Mouse (Mus musculus) thymus, postnatal 10 days (tissue): ENCODE measurements around the gene Slc39a9.

Experiments
- DNase-seq, 2 experiments: peaks; one replicate each; pipeline ENCODE4 v3.0.0; 2021; ENCODE audit warnings: low spot score in 2 of 2

Gene Slc39a9

GRCm38 (mm10) chr12:80643693-80644505 is at the start of gene Slc39a9, which contains the start of gene Erh:
TSS of gene Slc39a9 (plus strand) at chr12:80643883.
TSS of gene Erh (minus strand) at chr12:80644341.
- peak; percentile 89 to 90 for DNase-seq

DNA sequence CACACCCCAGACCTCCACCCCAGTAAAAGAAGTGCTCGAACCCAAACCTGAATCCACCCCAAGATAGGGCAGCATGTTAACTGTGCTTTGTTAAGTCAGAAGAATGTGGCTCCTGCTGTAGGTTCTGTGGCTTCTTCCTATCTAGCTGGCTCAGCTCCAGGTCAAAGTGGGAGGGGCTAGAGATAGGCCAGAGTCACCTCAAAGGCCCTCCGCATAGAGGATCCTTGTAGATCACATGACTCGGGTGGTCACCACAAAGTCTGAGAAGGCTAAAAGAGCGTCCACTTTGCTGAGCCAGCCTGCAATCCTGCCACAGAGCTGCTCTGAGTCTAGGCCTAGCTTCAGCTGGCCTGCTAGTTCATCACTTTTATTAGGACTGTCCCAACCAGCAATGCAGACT is 49.5 kb upstream of the Slc39a9 start:
- no peak for DNase-seq

DNA sequence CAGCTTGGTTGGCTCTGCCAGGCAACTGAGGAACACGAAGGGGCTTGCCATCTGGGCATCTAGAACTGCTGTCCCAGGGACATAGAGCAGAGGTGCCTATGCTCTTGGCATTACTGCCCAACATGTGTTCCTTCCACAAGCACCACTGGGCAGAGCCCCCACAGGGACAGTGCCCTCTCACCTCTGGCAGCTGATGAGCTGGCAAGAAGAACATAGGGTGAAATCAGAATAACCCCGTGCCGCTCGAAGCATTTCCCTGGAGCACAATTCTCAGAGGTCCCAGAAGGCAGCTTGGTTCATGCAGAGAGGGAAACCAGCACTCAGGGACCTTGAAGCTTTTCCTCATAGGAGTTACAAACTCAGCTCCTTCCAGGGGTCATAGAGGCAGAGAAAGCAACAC is 48.9 kb upstream of the Slc39a9 start:
- no peak for DNase-seq

GRCm38 (mm10) chr12:80595566-80595965 is 48.1 kb upstream of the Slc39a9 start:
- DNase-seq, result no peak

DNA sequence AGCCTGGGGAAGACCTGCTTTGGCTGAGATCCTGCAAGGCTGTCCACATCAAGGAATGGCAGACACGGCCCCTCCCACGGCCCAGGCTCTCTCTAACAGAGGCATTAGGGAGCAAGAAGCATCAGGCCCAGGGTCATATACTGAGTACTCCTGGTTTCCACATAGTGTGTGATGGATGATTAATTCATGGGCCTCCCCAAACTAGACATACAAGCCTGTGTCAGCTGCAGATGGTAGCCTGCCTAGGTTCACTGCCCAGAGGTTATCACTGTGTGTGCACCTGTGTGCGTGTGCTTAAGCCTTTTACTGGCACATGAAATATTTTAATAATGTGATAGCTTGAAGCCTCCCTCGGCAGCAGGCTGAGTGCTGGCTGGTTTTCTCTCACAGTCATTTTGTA is 47.7 kb upstream of the Slc39a9 start:
- DNase-seq, result no peak

DNA sequence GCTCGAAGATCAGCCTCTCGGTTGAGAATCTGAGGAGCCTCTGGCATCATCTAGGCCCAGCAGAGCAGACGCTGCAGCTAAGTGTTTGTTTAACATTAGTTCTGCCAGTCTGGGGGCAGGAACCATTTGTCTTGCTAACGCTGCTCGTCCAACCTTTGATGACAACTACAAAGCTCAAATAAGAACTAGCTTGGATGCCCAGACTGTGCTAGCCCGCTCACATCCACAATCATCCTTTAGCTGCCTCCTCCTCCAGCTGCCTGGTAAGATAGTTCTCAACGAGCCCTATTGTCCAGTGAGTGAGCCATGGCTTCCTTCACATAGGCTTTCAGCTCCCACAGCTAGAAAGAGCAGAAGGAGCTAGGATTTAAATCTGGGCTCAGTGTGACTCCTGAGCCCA is 45.4 kb upstream of the Slc39a9 start:
- DNase-seq, result no peak

- no peak for DNase-seq
Observed at GRCm38 (mm10) chr12:80598756-80599155, 44.9 kb upstream of the Slc39a9 start.

GRCm38 (mm10) chr12:80601597-80602269 is 42.0 kb upstream of the Slc39a9 start:
- no peak for DNase-seq

DNA sequence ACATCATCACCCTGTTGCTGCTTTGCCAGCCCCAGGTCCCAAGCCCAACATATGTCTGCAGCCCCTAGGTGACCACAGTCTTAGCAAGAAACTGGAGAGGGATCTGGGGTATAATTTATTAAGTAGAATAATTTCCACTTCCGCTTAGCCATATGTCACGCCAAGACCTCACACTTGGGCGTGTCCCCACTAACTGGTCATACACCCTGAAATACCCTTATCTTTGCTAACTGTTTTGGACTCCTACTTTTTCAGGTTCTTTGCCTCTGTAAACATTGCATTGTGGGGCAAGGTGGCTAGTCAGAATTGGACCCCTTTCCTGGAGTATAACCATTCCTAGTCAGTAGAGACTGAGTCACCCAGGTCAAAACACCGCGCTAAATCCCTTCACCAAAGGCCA is 41.3 kb upstream of the Slc39a9 start:
- no peak for DNase-seq

DNA sequence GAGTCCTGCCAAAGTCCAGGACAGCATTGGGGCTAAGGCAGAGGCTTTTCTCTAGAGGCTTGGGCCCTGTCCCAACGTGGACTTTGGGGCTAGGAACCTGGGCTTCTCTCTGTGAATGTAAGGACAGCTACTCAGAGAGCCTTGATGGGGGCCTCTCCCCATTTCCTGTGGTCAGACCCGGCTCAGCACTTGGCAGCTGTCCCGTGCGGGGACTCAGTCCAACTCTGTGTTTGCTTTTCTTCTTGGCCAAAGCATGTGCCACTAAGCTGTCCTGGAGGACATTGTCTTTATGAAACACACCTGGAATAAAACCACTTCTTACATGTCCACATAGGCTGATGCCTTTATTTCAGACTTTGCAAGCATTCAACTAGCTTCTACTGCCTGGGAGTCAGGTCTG is 40.1 kb upstream of the Slc39a9 start:
- DNase-seq, result no peak

DNA sequence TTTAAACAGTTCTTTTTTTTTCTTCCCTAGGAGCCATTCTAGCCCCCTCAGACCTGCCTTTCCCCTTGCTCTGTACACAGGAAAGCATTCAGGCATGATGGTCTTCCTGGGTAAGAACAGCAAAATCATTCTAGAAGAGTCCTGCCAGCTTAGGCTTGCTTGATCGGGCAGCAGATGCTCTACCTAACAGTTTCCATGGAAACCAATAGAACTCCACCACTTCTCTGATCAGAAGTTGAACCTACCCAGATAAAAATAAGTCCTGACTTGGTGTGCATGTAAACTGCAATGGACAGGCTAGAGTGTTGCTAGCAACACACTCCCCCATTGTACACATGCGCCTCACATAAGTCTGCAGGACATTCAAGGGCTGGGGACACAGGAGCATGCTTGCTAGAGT is 39.5 kb upstream of the Slc39a9 start:
- no peak for DNase-seq

GRCm38 (mm10) chr12:80608576-80608975 is 35.1 kb upstream of the Slc39a9 start:
- no peak for DNase-seq

- DNase-seq, result no peak
Observed at GRCm38 (mm10) chr12:80609928-80610327, 33.8 kb upstream of the Slc39a9 start.

- no peak for DNase-seq
Observed at GRCm38 (mm10) chr12:80612113-80612791, 31.4 kb upstream of the Slc39a9 start.

DNA sequence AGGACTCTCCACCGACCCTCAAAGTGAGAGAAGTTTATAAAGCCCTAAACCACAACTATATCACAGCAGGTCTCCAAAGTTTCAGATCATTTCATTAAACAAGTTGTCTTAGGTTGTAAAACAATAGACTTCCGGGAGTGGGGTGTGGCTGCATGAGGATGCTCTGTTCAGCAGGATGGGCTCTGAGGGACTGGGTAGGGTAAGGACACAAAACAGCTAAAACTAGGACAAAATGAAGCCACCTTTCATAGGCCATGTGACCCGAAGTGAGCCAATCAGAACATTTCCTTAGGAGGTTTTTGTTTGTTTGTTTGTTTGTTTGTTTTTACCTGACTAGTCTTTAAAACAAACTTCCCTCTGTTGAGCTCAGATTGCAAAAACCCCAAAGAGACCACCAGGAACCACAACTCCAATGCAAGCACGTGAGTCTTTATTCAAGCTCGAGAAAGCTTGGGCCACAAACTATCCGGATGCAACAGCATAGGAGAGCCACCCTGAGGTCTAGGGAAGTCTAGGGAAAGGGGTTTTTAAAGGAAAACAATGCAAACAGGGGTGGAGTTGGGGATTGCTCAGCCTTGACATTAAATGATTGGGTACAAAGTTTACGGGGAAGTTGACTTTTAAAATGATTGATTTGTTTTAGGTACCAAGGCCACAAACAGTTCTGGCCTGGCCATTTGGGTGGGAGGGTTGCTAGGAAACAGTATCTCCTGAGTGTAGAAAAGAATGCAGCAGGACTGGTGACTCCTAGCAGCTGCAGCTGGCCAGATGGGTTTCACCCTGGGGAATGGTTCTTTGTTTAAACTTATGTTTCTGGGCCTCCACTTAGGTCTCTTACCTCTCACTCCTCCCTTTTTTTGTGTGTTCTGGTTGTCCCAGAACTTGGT is 28.1 kb upstream of the Slc39a9 start:
- DNase-seq, result no peak

GRCm38 (mm10) chr12:80620501-80620900 is 23.2 kb upstream of the Slc39a9 start:
- no peak for DNase-seq

- no peak for DNase-seq
Observed at GRCm38 (mm10) chr12:80631790-80632189, 11.9 kb upstream of the Slc39a9 start.

DNA sequence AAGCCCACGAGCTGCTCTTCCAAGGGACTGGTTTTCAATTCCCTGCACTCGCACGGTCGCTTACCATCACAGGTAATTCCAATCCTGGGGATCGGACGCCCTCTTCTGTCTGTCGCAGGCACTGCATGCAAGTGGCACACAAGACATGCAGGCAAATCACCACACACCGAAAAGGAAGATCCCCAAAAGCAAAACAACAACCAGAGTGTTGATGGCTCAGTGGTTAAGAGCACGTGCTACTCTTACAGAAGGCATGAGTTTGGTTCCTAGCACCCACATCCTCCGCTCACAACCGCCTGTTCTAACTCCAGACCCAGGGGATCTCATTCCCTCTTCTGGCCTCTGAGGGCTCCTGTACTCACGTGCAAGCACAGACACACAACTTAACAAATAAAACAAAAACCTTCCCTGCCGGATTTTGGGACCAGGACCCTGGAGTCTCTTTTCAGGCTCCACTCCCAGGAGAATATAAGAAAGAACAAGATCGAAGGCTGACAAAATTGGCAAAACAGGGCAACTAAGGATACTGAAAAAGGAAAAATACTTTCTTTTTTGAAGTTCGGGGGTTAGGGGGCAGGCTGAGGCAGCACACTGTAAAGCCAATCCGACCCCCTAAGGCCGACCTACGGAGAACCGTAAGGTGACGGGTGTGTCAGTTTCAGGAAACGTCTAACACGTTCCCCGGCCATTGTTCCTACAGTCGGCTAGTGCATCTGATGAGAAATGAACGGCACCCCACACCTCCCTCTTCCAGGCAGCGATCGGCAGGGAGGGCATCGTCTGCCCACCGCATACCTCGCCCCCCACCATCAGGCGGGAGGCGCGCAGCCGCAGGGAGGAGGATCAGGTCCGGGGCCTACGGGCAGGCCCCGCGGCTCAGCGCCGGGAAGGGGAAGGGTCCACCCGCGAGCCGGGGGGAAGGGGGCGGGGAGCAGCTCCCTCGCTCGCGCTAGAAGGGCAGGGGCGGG is 674 bp upstream of the Slc39a9 start:
- peak; percentile 58 to 59 for DNase-seq

GRCm38 (mm10) chr12:80644506-80644868 is 804 bp downstream of the Slc39a9 start:
- no peak for DNase-seq

DNA sequence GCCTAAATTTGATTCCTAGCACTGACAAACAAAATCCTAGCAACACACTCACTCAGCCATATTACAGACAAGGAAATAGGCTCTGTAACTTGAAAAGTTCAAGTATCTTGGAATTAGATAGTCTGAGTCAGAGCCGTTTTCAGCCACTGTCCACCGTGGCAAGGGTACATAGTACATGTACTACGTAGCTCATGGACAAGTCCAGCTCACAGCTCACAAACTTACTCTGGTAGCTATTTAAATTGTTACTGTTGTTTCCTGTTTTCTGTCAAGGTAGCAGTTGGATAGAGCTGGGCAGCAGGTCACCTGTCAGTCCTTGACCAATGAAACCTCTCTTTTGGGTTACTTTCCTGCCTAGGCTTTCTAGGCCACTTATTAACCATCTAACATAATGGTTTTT is 2.7 kb downstream of the Slc39a9 start:
- DNase-seq, result no peak
